Mouse (Mus musculus) midbrain, embryonic 14.5 days (tissue): ENCODE measurements around the gene Sprr2a3. TPM values are rescaled to one million over a fixed set of nuclear protein-coding genes. Genes with fewer than 3 reads are reported as not detected.

Source experiments
- ATAC-seq: fragments of 200-750 bp; cut with Nextera tagmentation; 2 replicates; pipeline ENCODE4 v1.8.0; 2017; ENCODE audit warnings: moderate number of reproducible peaks, moderate library complexity; ENCODE audit not compliant: low FRiP score, low TSS enrichment
- DNase-seq: peaks from one replicate; pipeline ENCODE4 v3.0.0-alpha.2; 2015
- H3K27ac ChIP-seq: fragments of 300-500 bp; sonication (generic); replicated peaks from 2 replicates; pipeline ENCODE4 v1.5.1; 2014; ENCODE audit warnings: mild to moderate bottlenecking, low read depth, low read length, moderate library complexity
- H3K27me3 ChIP-seq: fragments of 300-500 bp; sonication (generic); 2 replicates; pipeline ENCODE4 v1.6.1; 2014; ENCODE audit warnings: low read length, control low read depth, mixed read lengths; ENCODE audit not compliant: control insufficient read depth, insufficient read depth
- H3K36me3 ChIP-seq: fragments of 300-500 bp; sonication (generic); 2 replicates; pipeline ENCODE4 v1.6.1; 2014; ENCODE audit warnings: low read length, control low read depth; ENCODE audit not compliant: control insufficient read depth, insufficient read depth
- H3K4me1 ChIP-seq: fragments of 300-500 bp; sonication (generic); 2 replicates; pipeline ENCODE4 v1.6.1; 2014; ENCODE audit warnings: mild to moderate bottlenecking, antibody characterized with exemption, low read length, control low read depth; ENCODE audit not compliant: control insufficient read depth, insufficient read depth
- H3K4me2 ChIP-seq: fragments of 300-500 bp; sonication (generic); 2 replicates; pipeline ENCODE4 v1.6.1; 2014; ENCODE audit warnings: mild to moderate bottlenecking, low read length, moderate library complexity
- H3K4me3 ChIP-seq: fragments of 300-500 bp; sonication (generic); replicated peaks from 2 replicates; pipeline ENCODE4 v1.5.1; 2014; ENCODE audit warnings: low read depth, low read length
- H3K9ac ChIP-seq: fragments of 300-500 bp; sonication (generic); replicated peaks from 2 replicates; pipeline ENCODE4 v1.6.1; 2014; ENCODE audit warnings: mild to moderate bottlenecking, low read length, moderate library complexity
- H3K9me3 ChIP-seq: fragments of 300-500 bp; sonication (generic); 2 replicates; pipeline ENCODE4 v1.6.1; 2016; ENCODE audit warnings: low read length, control low read depth, mixed read lengths; ENCODE audit not compliant: control insufficient read depth
- WGBS: fragments of 180-500 bp; shearing (Covaris S2); extraction: QIAGEN DNeasy Blood & Tissue Kit; methylation state at CpG from one replicate; pipeline ENCODE4 v1.1.7; 2014; 5-methylcytosine and 5-hydroxymethylcytosine counted together
- polyA plus RNA-seq: library from polyadenylated mRNA; unstranded; fragments of >200 nt; fragmentation: Nextera tagmentation; extraction: Ambion mirVana; gene quantifications from 2 replicates; pipeline ENCODE4 v1.2.1, GENCODE M21; 2014

Sprr2a3 gene
- polyA plus RNA-seq, 1 experiment from 2014 or later: not detected

- H3K4me3 ChIP-seq: no peak within 1 kb of the TSS
- 74% methylated on average over 2 of the region's 2 CpGs for WGBS
- no peak for ATAC-seq
Observed at GRCm38 (mm10) chr3:92316320-92316719, 31.1 kb downstream of the Sprr2a3 start, which contains the start of gene Sprr2b. Sprr2b (plus strand) TSS chr3:92316620.

GRCm38 (mm10) chr3:92317384-92317783 lies 32.2 kb downstream of the Sprr2a3 start:
- no peaks in the 10 kb centered on the region for H3K4me1 ChIP-seq
- no peak overlapping the region for H3K9ac ChIP-seq
- WGBS: 53% methylated on average over 2 of the region's 2 CpGs

More at GRCm38 (mm10) chr3:92316320-92316719, 31.1 kb downstream of the Sprr2a3 start, which contains the start of gene Sprr2b:
- no peaks in the 10 kb centered on the region for H3K27me3 ChIP-seq
- H3K4me2 ChIP-seq: no peak within 1 kb of the TSS
- no peak within 1 kb of the TSS for H3K9ac ChIP-seq
- no peaks in the 10 kb centered on the region for H3K4me1 ChIP-seq
- DNase-seq: no peak
- no peak within 1 kb of the TSS for H3K27ac ChIP-seq
- no peaks in the 10 kb centered on the region for H3K9me3 ChIP-seq
- no peaks in the 10 kb centered on the region for H3K36me3 ChIP-seq

GRCm38 (mm10) chr3:92336278-92336677 lies 51.1 kb downstream of the Sprr2a3 start:
- Histone ChIP-seq H3K27me3 (no peaks in the 10 kb centered on the region), H3K36me3 (no peaks in the 10 kb centered on the region), H3K9me3 (no peaks in the 10 kb centered on the region), H3K4me3 (no peak overlapping the region), H3K9ac (no peak overlapping the region), H3K4me1 (no peaks in the 10 kb centered on the region), H3K4me2 (no peak overlapping the region), H3K27ac (no peak overlapping the region)
- no peak for DNase-seq
- WGBS: 89% methylated on average over 1 of the region's 1 CpGs
- ATAC-seq: no peak

More at GRCm38 (mm10) chr3:92317384-92317783, 32.2 kb downstream of the Sprr2a3 start:
- H3K36me3 ChIP-seq: no peaks in the 10 kb centered on the region
- no peak for ATAC-seq
- no peaks in the 10 kb centered on the region for H3K9me3 ChIP-seq
- H3K4me2 ChIP-seq: no peak overlapping the region
- no peak for DNase-seq
- H3K27ac ChIP-seq: no peak overlapping the region
- H3K4me3 ChIP-seq: no peak overlapping the region
- no peaks in the 10 kb centered on the region for H3K27me3 ChIP-seq

- DNase-seq (no peak), ATAC-seq (no peak)
- no peak within 1 kb of the TSS for H3K9ac ChIP-seq
- no peaks in the 10 kb centered on the region for H3K27me3 ChIP-seq
- H3K9me3 ChIP-seq: no peaks in the 10 kb centered on the region
- no peaks in the 10 kb centered on the region for H3K4me1 ChIP-seq
- H3K4me3 ChIP-seq: no peak within 1 kb of the TSS
- no peak within 1 kb of the TSS for H3K27ac ChIP-seq
- no peak within 1 kb of the TSS for H3K4me2 ChIP-seq
- 93% methylated on average over 5 of the region's 5 CpGs for WGBS
- H3K36me3 ChIP-seq: no peaks in the 10 kb centered on the region
Observed at GRCm38 (mm10) chr3:92338840-92339239, 53.6 kb downstream of the Sprr2a3 start, which contains the start of gene Sprr2d. Sprr2d (plus strand) TSS chr3:92339140.

Other genes with a start within 250 kb of the Sprr2a3 start
- 3.4 and 4.8 TPM in 2 replicates for gene Lor, start 202.3 kb upstream of the Sprr2a3 start, polyA plus RNA-seq
- gene Prr9, start 161.5 kb upstream of the Sprr2a3 start, polyA plus RNA-seq: not detected in 2 replicates
- gene Lelp1, start 142.7 kb upstream of the Sprr2a3 start, polyA plus RNA-seq: not detected in 2 replicates
- not detected in 2 replicates for gene Sprr2a1, start 69.6 kb upstream of the Sprr2a3 start, polyA plus RNA-seq
- not detected in 2 replicates for gene Sprr2a2, start 69.5 kb upstream of the Sprr2a3 start, polyA plus RNA-seq
- gene Sprr2b, start 31.2 kb downstream of the Sprr2a3 start, polyA plus RNA-seq: not detected in 2 replicates
- gene Sprr2d, start 53.7 kb downstream of the Sprr2a3 start, polyA plus RNA-seq: not detected in 2 replicates
- not detected in 2 replicates for gene Sprr2e, start 66.7 kb downstream of the Sprr2a3 start, polyA plus RNA-seq
- gene Sprr2f, start 79.8 kb downstream of the Sprr2a3 start, polyA plus RNA-seq: not detected in 2 replicates
- not detected in 2 replicates for gene Sprr2h, start 100.3 kb downstream of the Sprr2a3 start, polyA plus RNA-seq
- gene Sprr2i, start 122.6 kb downstream of the Sprr2a3 start, polyA plus RNA-seq: not detected in 2 replicates
- gene Sprr2j-ps, start 132.7 kb downstream of the Sprr2a3 start, polyA plus RNA-seq: not detected in 2 replicates
- gene Gm9774, start 144.0 kb downstream of the Sprr2a3 start, polyA plus RNA-seq: 6.2 and 6.3 TPM in 2 replicates
- gene Sprr2k, start 147.2 kb downstream of the Sprr2a3 start, polyA plus RNA-seq: not detected in 2 replicates
- not detected in 2 replicates for gene Sprr1b, start 153.4 kb downstream of the Sprr2a3 start, polyA plus RNA-seq
- gene Sprr3, start 173.3 kb downstream of the Sprr2a3 start, polyA plus RNA-seq: not detected in 2 replicates
- not detected in 2 replicates for gene Sprr1a, start 200.5 kb downstream of the Sprr2a3 start, polyA plus RNA-seq
- not detected in 2 replicates for gene Sprr4, start 215.1 kb downstream of the Sprr2a3 start, polyA plus RNA-seq
- gene 2310046K23Rik, start 249.1 kb downstream of the Sprr2a3 start, polyA plus RNA-seq: not detected in 2 replicates